Mouse (Mus musculus) gastrocnemius, postnatal 14 days (tissue): ENCODE data around the gene Cxcr6. TPM values are rescaled to one million over a fixed set of nuclear protein-coding genes. Genes with fewer than 3 reads are reported as not detected.

ENCODE experiments used
- total RNA-seq, 2 experiments: library from RNA; stranded (reverse); gene quantifications; 2 replicates each; pipeline ENCODE4 v1.2.3; 2021

Gene Cxcr6
- total RNA-seq, 2 experiments from 2014 or later, result 0.21 TPM; not detected in 1

Other genes with a start within 250 kb of the Cxcr6 start
- gene Slc6a20b, start 173.9 kb upstream of the Cxcr6 start, total RNA-seq, result not detected
- under 1 TPM in 1 of 2 experiments, not detected in 1; 0.11 TPM for gene Ccr9, start 128.0 kb upstream of the Cxcr6 start, total RNA-seq
- not detected for gene Slc6a20a, start 127.6 kb upstream of the Cxcr6 start, total RNA-seq
- gene Lztfl1, start 88.8 kb upstream of the Cxcr6 start, total RNA-seq, result 10 to 100 TPM; 16.2 to 20.2 TPM
- 100 to 1,000 TPM; 175 to 183 TPM for gene Fyco1, start 45.4 kb downstream of the Cxcr6 start, total RNA-seq
- not detected for gene Xcr1, start 55.6 kb downstream of the Cxcr6 start, total RNA-seq
- 1 to 10 TPM in 1 of 2 experiments, under 1 TPM in 1; 0.55 to 1.1 TPM for gene Ccr1, start 162.2 kb downstream of the Cxcr6 start, total RNA-seq
- gene Ccr1l1, start 171.9 kb downstream of the Cxcr6 start, total RNA-seq, result not detected
- not detected for gene Ccr3, start 215.5 kb downstream of the Cxcr6 start, total RNA-seq